Mouse (Mus musculus) cerebellum, adult 11 months (tissue): ENCODE measurements around the gene Gm5168.
"Not testable (repeated sequence)": the region's sequence is repeated elsewhere in the genome, so short reads cannot be mapped to it uniquely, and the experiment has no call there.

ENCODE experiments used
- DNase-seq: peaks from one replicate; pipeline ENCODE4 v3.0.0; 2022

Gene Gm5168

GRCm38 (mm10) chrX:26050941-26051340 lies at the start of gene Gm5168:
Gene Gm5168 (minus strand): TSS chrX:26051041.
- not testable (repeated sequence) for DNase-seq
